Mouse (Mus musculus) midbrain, embryonic 10.5 days (tissue): ENCODE results near the gene Akap8. TPM values are rescaled to one million over a fixed set of nuclear protein-coding genes. Genes with fewer than 3 reads are reported as not detected.

Experiments used
- polyA plus RNA-seq: library from polyadenylated mRNA; unstranded; fragments of >200 nt; fragmentation: Nextera tagmentation; extraction: Ambion mirVana; gene quantifications from 2 replicates; pipeline ENCODE4 v1.2.1, GENCODE M21; 2016

Akap8 gene
- polyA plus RNA-seq, 1 experiment from 2014 or later, result 130 TPM

Other genes starting within 250 kb of the Akap8 start
- gene Notch3, start 154.4 kb downstream of the Akap8 start, polyA plus RNA-seq, result 23.4 and 28.2 TPM in 2 replicates
- gene Ephx3, start 131.7 kb downstream of the Akap8 start, polyA plus RNA-seq, result 0.19 and 0.24 TPM in 2 replicates
- 110 and 112 TPM in 2 replicates for gene Brd4, start 36.5 kb downstream of the Akap8 start, polyA plus RNA-seq
- gene Akap8l, start 29.4 kb upstream of the Akap8 start, polyA plus RNA-seq, result 90.2 and 106 TPM in 2 replicates
- gene Wiz, start 68.2 kb upstream of the Akap8 start, polyA plus RNA-seq, result 22.3 and 25.6 TPM in 2 replicates
- gene Rasal3, start 82.3 kb upstream of the Akap8 start, polyA plus RNA-seq, result 0.40 and 0.42 TPM in 2 replicates
- 0.07 TPM in 1 of 2 replicates, not detected in the other for gene Pglyrp2, start 102.9 kb upstream of the Akap8 start, polyA plus RNA-seq
- 0.15 and 0.87 TPM in 2 replicates for gene Cyp4f39, start 131.5 kb upstream of the Akap8 start, polyA plus RNA-seq
- 6.4 and 8.7 TPM in 2 replicates for gene Cyp4f17, start 184.8 kb upstream of the Akap8 start, polyA plus RNA-seq
- gene Cyp4f16, start 215.3 kb upstream of the Akap8 start, polyA plus RNA-seq, result 11.4 and 13.2 TPM in 2 replicates